Mouse (Mus musculus): ENCODE results near the gene Cyp4f15. TPM values are rescaled to one million over a fixed set of nuclear protein-coding genes. Genes with fewer than 3 reads are reported as not detected.
"Not testable (repeated sequence)": the region's sequence is repeated elsewhere in the genome, so short reads cannot be mapped to it uniquely, and the experiment has no call there.

Cyp4f15 gene
- polyA plus RNA-seq, 1 experiment, result 0.04 TPM

DNA sequence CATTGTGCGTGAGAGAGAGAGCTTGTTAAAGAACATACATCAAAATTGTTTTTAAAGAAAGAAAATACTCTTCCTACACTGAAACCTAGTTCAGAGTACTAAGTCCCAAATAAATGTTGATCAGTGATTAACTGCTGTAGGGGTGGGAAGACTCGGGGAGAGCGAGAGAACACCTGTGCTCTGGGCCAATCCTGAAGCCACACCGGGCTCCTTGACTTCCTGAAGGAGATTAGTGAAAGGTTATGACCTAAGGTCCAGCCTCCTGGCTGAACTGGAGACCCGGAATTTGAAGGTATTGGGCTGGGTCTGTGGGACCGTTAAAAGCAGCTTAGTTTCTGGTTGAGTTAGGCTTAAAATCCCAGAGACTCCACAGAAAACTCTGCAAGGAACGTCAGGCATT lies 37.3 kb downstream of the Cyp4f15 start:
- no peak for DNase-seq (ENCODE audit: low read depth in 1 of 2, low spot score in 2 of 2)
- Histone ChIP-seq H3K27ac (ENCODE audit: insufficient read depth, low read length) (no peak overlapping the region), H3K27me3 (ENCODE audit: control insufficient read depth, insufficient read depth, low read length) (no peaks in the 10 kb centered on the region), H3K36me3 (ENCODE audit: control insufficient read depth, insufficient read depth, low read length) (no peaks in the 10 kb centered on the region), H3K4me3 (ENCODE audit: extremely low read depth, insufficient read depth, insufficient read length) (no peak overlapping the region), H3K4me1 (ENCODE audit: control insufficient read depth, insufficient read depth, insufficient read length) (no peaks in the 10 kb centered on the region)
- WGBS, result 87% methylated on average over 7 of the region's 7 CpGs
- TF ChIP-seq POLR2A (IDR thresholded peaks at IDR 0.05; ENCODE audit: low read depth, low read length), result no peak
- no peak for TF ChIP-seq CTCF (IDR thresholded peaks at IDR 0.05; ENCODE audit: extremely low read depth, insufficient read depth, insufficient read length, insufficient replicate concordance)

DNA sequence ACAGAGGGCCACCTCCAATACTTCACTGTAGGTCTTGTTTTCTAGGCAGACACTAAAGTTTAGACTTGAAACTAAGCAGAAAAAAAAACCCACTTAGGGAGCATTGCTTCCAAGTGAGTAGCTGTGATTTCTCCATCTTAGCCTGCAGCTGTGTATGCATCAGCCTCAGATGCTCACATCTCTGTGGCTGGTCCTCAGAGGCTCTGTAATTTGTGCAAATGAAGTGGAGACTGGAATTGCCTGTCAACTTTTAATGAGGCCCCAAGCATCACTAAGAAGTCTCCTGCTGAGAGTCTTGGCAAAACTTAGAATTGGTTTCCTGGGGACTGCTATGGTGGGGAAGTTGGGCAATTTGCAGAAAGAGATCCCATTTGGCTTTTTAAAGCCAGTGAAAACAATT lies 40.9 kb downstream of the Cyp4f15 start:
- H3K4me1 ChIP-seq (ENCODE audit: control insufficient read depth, insufficient read depth, insufficient read length); DNase-seq (ENCODE audit: low read depth in 1 of 2, low spot score in 2 of 2); H3K36me3 ChIP-seq (ENCODE audit: control insufficient read depth, insufficient read depth, low read length); H3K4me3 ChIP-seq (ENCODE audit: extremely low read depth, insufficient read depth, insufficient read length); H3K27me3 ChIP-seq (ENCODE audit: control insufficient read depth, insufficient read depth, low read length); H3K27ac ChIP-seq (ENCODE audit: insufficient read depth, low read length): not testable (repeated sequence)

DNA sequence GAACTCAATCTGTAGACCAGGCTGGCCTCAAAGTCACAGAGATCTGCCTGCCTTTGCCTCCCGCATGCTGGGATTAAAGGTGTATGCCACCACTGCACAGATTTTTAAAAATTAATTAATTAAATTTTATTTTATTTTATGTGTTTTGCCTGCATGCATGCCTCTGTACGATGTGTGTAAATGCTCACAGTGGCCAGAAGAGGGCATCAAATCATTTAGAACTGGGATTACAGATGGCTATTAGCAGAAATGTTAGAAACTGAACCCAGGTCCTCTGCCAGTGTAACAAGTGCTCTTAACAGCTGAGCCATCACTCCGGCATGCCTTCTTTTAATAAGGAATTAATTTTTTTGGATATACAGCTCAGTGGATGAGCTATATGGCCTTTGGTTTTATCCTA lies 43.6 kb downstream of the Cyp4f15 start:
- no peak for DNase-seq (ENCODE audit: low read depth in 1 of 2, low spot score in 2 of 2)
- Histone ChIP-seq H3K36me3 (ENCODE audit: control insufficient read depth, insufficient read depth, low read length) (no peaks in the 10 kb centered on the region), H3K27ac (ENCODE audit: insufficient read depth, low read length) (no peak overlapping the region), H3K4me3 (ENCODE audit: extremely low read depth, insufficient read depth, insufficient read length) (no peak overlapping the region), H3K4me1 (ENCODE audit: control insufficient read depth, insufficient read depth, insufficient read length) (no peaks in the 10 kb centered on the region), H3K27me3 (ENCODE audit: control insufficient read depth, insufficient read depth, low read length) (no peaks in the 10 kb centered on the region)
- 77% methylated on average over 3 of the region's 3 CpGs for WGBS
- TF ChIP-seq CTCF (IDR thresholded peaks at IDR 0.05; ENCODE audit: extremely low read depth, insufficient read depth, insufficient read length, insufficient replicate concordance) (no peak), POLR2A (IDR thresholded peaks at IDR 0.05; ENCODE audit: low read depth, low read length) (no peak)

DNA sequence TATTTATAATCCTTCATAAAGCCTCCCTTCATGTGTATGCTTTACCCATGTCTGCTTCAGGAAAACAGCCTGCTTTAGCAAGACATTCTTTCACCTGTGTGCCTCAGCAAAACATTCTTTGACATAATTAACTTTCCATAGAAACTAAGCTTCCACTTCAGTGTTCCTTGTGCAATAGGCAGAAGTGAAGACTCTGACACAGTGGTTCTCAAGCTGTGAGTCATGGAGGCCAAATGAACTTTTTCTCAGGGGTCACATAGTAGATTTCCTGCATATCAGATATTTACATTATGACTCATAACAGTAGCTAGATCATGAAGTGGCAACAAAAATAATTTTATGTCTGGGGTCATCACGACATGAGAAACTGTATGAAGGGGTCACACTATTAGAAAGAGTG lies 53.0 kb downstream of the Cyp4f15 start:
- no peak for TF ChIP-seq POLR2A (IDR thresholded peaks at IDR 0.05; ENCODE audit: low read depth, low read length)
- no peak for TF ChIP-seq CTCF (IDR thresholded peaks at IDR 0.05; ENCODE audit: extremely low read depth, insufficient read depth, insufficient read length, insufficient replicate concordance)
- 78% methylated on average over 1 of the region's 1 CpGs for WGBS
- DNase-seq (ENCODE audit: low read depth in 1 of 2, low spot score in 2 of 2), result no peak
- Histone ChIP-seq H3K4me3 (ENCODE audit: extremely low read depth, insufficient read depth, insufficient read length) (no peak overlapping the region), H3K4me1 (ENCODE audit: control insufficient read depth, insufficient read depth, insufficient read length) (no peaks in the 10 kb centered on the region), H3K27me3 (ENCODE audit: control insufficient read depth, insufficient read depth, low read length) (no peaks in the 10 kb centered on the region; the same call in 1 of the 2 replicates), H3K36me3 (ENCODE audit: control insufficient read depth, insufficient read depth, low read length) (no peaks in the 10 kb centered on the region), H3K27ac (ENCODE audit: insufficient read depth, low read length) (no peak overlapping the region)

DNA sequence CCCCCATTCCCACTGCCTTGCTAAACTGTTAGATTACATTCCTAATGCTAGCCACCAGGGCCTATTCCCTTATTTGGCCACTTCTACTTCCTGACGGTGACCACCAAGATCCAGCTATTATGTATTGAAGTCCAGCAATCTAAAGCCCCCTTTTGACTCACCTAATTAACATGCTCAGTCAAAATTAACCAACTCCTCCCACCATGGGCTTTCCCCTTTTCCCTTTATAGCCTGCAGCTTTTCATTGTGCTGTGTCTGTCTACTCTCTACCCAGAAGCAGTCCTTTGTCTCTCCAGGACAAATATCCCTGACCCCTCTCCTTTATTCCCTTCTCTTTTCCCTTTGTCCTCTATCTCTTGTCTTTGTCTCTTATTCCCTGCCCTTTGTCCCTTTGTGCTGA lies 55.6 kb downstream of the Cyp4f15 start:
- 50% methylated on average over 1 of the region's 1 CpGs for WGBS
- Histone ChIP-seq H3K36me3 (ENCODE audit: control insufficient read depth, insufficient read depth, low read length) (no peaks in the 10 kb centered on the region), H3K4me1 (ENCODE audit: control insufficient read depth, insufficient read depth, insufficient read length) (no peaks in the 10 kb centered on the region), H3K4me3 (ENCODE audit: extremely low read depth, insufficient read depth, insufficient read length) (no peak overlapping the region), H3K27ac (ENCODE audit: insufficient read depth, low read length) (no peak overlapping the region), H3K27me3 (ENCODE audit: control insufficient read depth, insufficient read depth, low read length) (no peaks in the 10 kb centered on the region)
- TF ChIP-seq POLR2A (IDR thresholded peaks at IDR 0.05; ENCODE audit: low read depth, low read length) (no peak), CTCF (IDR thresholded peaks at IDR 0.05; ENCODE audit: extremely low read depth, insufficient read depth, insufficient read length, insufficient replicate concordance) (no peak)
- no peak for DNase-seq (ENCODE audit: low read depth in 1 of 2, low spot score in 2 of 2)

DNA sequence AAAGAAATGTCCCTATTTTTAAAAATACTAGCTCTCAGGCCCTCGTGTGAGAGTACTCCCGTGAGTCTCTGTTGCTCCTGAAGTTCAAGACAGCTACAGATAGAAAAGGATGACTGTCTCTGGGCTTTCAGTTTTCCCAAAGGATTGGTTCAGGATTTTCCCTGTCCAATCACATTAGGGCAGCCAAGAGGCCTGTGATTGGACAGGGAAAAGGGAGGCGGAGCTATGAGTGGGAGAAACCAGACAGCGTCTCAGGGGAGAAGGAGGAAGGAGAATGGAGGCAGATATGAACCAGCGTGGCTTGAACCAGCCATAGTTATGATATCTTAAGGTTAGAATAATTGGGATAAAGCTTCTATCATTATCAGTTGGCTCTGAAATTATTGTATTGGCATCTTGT lies 65.2 kb downstream of the Cyp4f15 start:
- no peaks in the 10 kb centered on the region for H3K4me1 ChIP-seq (ENCODE audit: control insufficient read depth, insufficient read depth, insufficient read length)
- DNase-seq (ENCODE audit: low read depth in 1 of 2, low spot score in 2 of 2), result no peak
- no peaks in the 10 kb centered on the region for H3K27me3 ChIP-seq (ENCODE audit: control insufficient read depth, insufficient read depth, low read length)
- 66% methylated on average over 5 of the region's 5 CpGs for WGBS
- H3K4me3 ChIP-seq (ENCODE audit: extremely low read depth, insufficient read depth, insufficient read length), result no peak overlapping the region
- H3K36me3 ChIP-seq (ENCODE audit: control insufficient read depth, insufficient read depth, low read length), result no peaks in the 10 kb centered on the region
- TF ChIP-seq POLR2A (IDR thresholded peaks at IDR 0.05; ENCODE audit: low read depth, low read length), result no peak
- TF ChIP-seq CTCF (IDR thresholded peaks at IDR 0.05; ENCODE audit: extremely low read depth, insufficient read depth, insufficient read length, insufficient replicate concordance), result no peak
- no peak overlapping the region for H3K27ac ChIP-seq (ENCODE audit: insufficient read depth, low read length)

Other genes with a start within 250 kb of the Cyp4f15 start
- gene Cyp4f39, start 232.9 kb upstream of the Cyp4f15 start, polyA plus RNA-seq (2012; rRNA removed), result 0.07 and 0.39 TPM in 2 replicates
- gene Cyp4f17, start 179.6 kb upstream of the Cyp4f15 start, polyA plus RNA-seq (2012; rRNA removed), result 1.9 and 2.4 TPM in 2 replicates
- gene Cyp4f16, start 149.1 kb upstream of the Cyp4f15 start, polyA plus RNA-seq (2012; rRNA removed), result 39.7 and 42.2 TPM in 2 replicates
- gene Cyp4f37, start 64.3 kb upstream of the Cyp4f15 start, polyA plus RNA-seq (2012; rRNA removed), result 0.54 and 1.3 TPM in 2 replicates
- gene Cyp4f40, start 26.7 kb upstream of the Cyp4f15 start, polyA plus RNA-seq (2012; rRNA removed), result 0.09 TPM in 1 of 2 replicates, not detected in the other
- gene Zfp871, start 102.7 kb downstream of the Cyp4f15 start, polyA plus RNA-seq (2012; rRNA removed), result 9.6 and 10.1 TPM in 2 replicates
- gene Zfp811, start 124.3 kb downstream of the Cyp4f15 start, polyA plus RNA-seq (2012; rRNA removed), result 0.04 TPM in 1 of 2 replicates, not detected in the other
- 1.2 and 3.4 TPM in 2 replicates for gene Zfp799, start 144.6 kb downstream of the Cyp4f15 start, polyA plus RNA-seq (2012; rRNA removed)
- 0.53 and 0.62 TPM in 2 replicates for gene Zfp870, start 206.0 kb downstream of the Cyp4f15 start, polyA plus RNA-seq (2012; rRNA removed)
- 0.26 and 0.32 TPM in 2 replicates for gene Cyp4f14, start 231.7 kb downstream of the Cyp4f15 start, polyA plus RNA-seq (2012; rRNA removed)

All from spleen, adult 2 months (tissue).